Mouse (Mus musculus) liver, embryonic 14.5 days (tissue): ENCODE measurements around the gene 4930516K23Rik.

Source experiments
- CTCF ChIP-seq: IDR thresholded peaks from 2 replicates; pipeline ENCODE4 v1.5.1; 2016; ENCODE audit warnings: antibody characterized with exemption, low read depth, control low read depth
- EP300 ChIP-seq: IDR thresholded peaks from 2 replicates; pipeline ENCODE4 v1.6.1; 2016; ENCODE audit warnings: antibody characterized with exemption, low read depth

- TF ChIP-seq EP300 = no peak
- TF ChIP-seq CTCF = no peak
These were observed 43.4 kb upstream of the 4930516K23Rik start, which contains the start of gene Olfr646 for GRCm38 (mm10) chr7:104104757-104104972.
